Mouse (Mus musculus) mouse embryonic stem cell (cell line): Measurements from ENCODE around the gene Ifna2.

Source experiments
- in situ Hi-C, 2 experiments: fragments of 300-500 bp; cut with MboI; formaldehyde crosslinking; loops; 1 replicate in 1 of 2; 3 replicates in 1 of 2; pipeline ENCODE4 v1.14.3; 2019 to 2020; ENCODE audit warnings: low sequenced_read_pairs in 2 of 2, low pct_unique_long_range_greater_than_20kb in 1 of 2, mixed read lengths in 1 of 2; ENCODE audit not compliant: unreplicated experiment in 1 of 2

The Ifna2 gene

DNA sequence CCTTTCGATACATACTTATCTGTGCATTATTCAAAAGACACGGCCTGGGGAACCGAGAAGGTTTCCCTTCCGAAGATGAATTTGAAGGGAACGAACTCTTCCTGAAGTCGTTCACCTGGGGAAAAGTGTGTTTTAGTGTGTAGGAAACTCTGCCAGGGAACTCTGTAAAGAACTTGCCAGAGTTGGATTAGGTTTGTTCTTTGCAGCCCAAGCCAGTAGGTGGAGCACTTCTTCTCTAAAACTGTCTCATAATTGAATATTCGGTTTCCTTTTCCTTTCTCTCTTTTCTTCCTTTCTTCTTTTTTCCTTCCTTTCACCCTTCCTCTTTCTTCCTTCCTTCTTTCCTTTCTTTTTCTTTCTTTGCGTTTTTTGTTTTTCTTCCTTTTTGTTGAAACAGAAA lies 3.4 kb downstream of the Ifna2 start:
- in situ Hi-C loops, result loop anchor here in 1 of 2 experiments (10.0 kb wide), 1 partner anchor 134 kb away; the partner anchor contains the start of genes Ifna11 and Ifna7

DNA sequence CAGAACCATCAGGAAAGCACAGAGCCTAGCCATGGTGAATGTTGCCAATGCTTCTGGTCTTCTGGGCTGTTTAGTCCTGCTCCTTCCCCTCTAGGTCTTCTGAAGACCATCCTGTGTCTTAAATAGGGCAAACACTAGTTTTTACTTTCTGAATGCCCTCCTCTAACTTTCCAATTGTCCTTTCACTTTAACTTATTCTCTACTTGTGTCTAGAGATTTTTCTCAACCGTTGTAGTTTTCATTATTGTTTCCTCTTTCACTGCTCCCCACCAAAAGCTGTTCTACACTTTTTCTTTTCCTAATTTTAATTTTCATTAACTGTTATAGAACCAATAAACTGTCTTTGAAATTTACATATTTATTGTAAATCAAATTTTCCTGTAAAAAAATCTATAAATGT lies 6.9 kb downstream of the Ifna2 start, which contains the start of gene Ifna16:
Ifna16 (minus strand) TSS at position 101 of the 400 bp plus-strand sequence.
- in situ Hi-C loops, result no loop called here

DNA sequence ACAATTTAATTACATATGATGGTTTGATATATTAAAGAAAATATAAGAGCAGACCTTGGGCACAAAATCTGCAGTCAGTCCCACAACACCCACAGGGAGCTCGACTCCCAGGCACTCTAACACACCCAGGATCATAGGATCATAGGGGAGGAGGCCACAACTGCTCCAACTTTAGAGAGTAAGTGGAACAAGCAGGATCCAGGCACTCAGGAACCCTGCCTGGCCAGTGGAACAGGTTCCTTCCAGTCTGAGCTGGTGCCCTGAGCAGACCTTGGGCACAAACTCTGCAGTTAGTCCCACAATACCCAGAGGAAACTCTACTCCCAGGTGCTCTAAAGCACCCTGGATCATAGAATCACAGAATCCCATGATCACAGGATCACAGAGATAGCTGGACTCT lies 28.3 kb downstream of the Ifna2 start:
- in situ Hi-C loops, result no loop called here

DNA sequence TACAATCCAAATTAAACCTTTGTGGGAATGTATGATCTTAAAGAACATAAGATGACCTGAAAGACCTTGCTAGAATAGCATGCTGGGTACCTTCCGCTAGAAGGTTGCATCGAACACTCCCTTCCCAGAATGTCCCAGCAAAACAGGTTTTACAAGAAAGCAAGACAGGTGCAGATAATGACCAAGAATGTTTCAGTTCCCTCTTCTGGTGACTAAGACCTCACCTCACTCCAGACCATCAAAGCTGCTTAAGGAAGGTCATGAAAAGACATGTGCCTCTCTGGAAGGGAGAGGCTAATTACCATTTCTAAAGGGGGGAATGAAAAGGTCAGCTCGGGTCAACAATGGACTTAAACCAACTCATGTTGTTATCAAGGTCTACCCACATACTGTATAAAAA lies 30.1 kb downstream of the Ifna2 start:
- in situ Hi-C loops, result no loop called here

DNA sequence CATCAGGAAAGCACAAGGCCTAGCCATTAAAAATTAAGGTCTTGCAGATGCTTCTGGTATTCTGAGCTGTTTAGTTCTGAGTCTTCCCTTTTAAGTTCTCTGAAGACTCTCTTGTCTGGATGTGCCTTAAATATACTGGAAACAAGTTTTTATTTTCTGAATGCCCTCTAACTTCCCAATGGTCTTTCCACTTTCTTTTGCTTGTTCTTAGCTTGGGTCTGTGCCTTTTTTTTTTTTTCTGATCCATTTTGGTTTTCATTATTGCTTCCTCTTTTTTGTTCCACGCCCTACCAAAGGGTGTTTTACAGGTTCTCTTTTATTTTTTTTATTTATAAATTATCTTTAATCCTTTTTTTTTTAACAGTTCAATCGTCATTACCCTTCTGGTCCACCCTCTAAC lies 39.4 kb downstream of the Ifna2 start, which contains the start of gene Ifna13:
Ifna13 (minus strand) TSS at position 101 of the 400 bp plus-strand sequence.
- in situ Hi-C loops, result no loop called here

DNA sequence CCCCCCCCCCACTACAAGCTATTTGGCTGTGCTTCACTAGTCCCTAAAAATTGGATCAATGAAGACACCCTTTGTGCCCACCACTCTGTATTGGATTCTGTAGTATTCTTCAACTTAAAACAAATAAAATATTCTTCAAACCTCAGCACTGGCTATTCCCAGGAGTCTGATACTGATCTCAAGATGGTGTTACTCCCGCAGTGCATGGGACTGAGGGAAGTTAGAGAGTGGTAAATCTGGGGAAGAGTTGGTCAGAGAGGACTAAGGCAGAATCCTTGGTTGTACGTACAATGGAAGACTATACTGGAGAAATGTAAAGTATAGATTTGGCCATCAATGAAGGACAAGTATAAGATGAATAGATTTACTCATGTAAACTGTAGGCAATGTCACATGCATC lies 41.2 kb downstream of the Ifna2 start:
- in situ Hi-C loops, result no loop called here

DNA sequence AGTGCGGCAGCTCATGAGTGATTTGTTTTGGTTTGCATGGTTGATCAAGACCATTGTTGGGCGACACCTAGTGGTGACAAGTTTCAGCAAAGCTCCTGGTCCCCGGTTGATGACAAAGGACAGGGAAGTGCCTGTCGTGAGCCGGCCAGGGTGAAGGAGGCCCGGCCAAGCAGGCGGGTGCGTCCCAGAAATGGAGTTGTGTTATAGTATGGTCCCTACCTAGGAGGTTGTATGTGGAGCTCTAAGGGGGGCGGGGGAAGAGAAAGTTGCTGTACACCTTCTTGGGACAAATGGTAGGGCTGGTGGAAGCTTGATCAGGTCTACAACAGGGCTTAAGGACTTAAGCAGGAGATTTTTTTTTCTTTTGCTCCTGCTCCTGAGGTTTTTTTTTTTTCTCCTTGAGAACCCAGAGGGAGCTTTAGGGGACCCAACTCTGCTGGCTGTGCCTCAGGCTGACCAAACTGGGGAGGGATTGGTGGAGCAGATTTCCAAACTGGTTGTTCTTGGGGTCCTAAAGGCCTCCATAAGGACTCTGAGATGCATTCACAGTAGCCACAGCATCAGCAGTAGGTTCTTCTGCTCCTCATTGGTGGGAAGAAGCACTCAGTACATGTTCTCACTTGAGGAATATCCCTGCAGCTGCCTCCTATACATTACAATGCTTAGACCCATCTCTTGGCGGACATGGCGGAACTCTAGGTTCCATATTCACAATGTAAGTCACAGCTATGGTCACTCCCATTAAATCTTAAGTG lies 42.5 kb downstream of the Ifna2 start:
- in situ Hi-C loops, result no loop called here

DNA sequence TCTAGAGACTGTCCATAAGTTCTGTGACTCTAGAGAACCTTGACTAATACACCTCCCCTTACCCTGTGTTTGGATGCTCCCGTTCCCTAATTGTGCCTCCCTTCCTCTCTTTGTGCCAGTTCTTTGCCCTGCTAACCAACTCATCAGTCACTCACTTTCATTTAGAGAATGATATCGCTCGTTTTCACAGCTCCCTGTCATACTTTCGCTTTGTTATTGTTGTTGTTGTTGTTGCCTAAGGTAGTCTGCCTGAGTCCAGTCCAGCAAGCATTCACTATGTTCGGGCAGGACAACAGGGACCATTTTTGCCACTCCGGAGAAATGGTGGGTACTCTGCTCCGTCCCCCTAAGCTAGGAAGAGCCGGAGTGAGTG lies 43.0 kb downstream of the Ifna2 start:
- in situ Hi-C loops, result no loop called here

DNA sequence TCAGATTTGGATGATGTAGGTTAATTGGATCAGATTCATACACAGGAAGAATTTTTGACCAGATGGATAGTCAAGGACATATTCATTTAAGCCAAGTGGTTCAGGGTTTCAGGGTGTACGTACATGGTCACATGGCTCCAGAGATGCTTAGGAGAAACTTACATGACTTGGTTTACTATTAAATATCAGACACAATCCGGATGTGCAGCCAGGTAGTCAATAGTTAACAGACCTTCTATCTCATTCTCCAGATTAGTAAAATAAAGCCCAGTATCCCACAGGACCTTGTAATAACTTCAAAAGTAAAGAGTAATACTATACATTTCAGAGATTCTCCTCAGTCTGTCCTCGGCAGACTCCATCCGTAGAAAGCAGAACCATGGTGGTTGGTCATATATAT lies 49.4 kb downstream of the Ifna2 start, which contains the start of gene C87499:
C87499 (minus strand) TSS at position 101 of the 400 bp plus-strand sequence.
- in situ Hi-C loops, result no loop called here
